Mouse (Mus musculus) forebrain, embryonic 16.5 days (tissue): Measurements from ENCODE around the gene Dpp7. TPM values are rescaled to one million over a fixed set of nuclear protein-coding genes. Genes with fewer than 3 reads are reported as not detected.

Experiments
- ATAC-seq: fragments of 200-750 bp; cut with Nextera tagmentation; 2 replicates; pipeline ENCODE4 v1.8.0; 2017; ENCODE audit warnings: mild to moderate bottlenecking, moderate library complexity
- H3K27ac ChIP-seq: fragments of 300-500 bp; sonication (generic); 2 replicates; pipeline ENCODE4 v1.5.1; 2014; ENCODE audit warnings: low read length, control low read depth
- H3K27me3 ChIP-seq: fragments of 300-500 bp; sonication (generic); replicated peaks from 2 replicates; pipeline ENCODE4 v1.6.1; 2014; ENCODE audit warnings: low read length; ENCODE audit not compliant: control insufficient read depth, insufficient read depth
- H3K36me3 ChIP-seq: fragments of 300-500 bp; sonication (generic); 2 replicates; pipeline ENCODE4 v1.6.1; 2014; ENCODE audit not compliant: control insufficient read depth, insufficient read depth
- H3K4me1 ChIP-seq: fragments of 300-500 bp; sonication (generic); replicated peaks from 2 replicates; pipeline ENCODE4 v1.6.1; 2014; ENCODE audit warnings: low read length; ENCODE audit not compliant: control insufficient read depth, insufficient read depth
- H3K4me2 ChIP-seq: fragments of 300-500 bp; sonication (generic); 2 replicates; pipeline ENCODE4 v1.6.1; 2014; ENCODE audit warnings: mild to moderate bottlenecking, low read length, control low read depth
- H3K4me3 ChIP-seq: fragments of 300-500 bp; sonication (generic); replicated peaks from 2 replicates; pipeline ENCODE4 v1.5.1; 2014; ENCODE audit warnings: mild to moderate bottlenecking, low read length, control low read depth
- H3K9ac ChIP-seq: fragments of 300-500 bp; sonication (generic); replicated peaks from 2 replicates; pipeline ENCODE4 v1.6.1; 2014; ENCODE audit warnings: low read depth, low read length, control low read depth
- H3K9me3 ChIP-seq: fragments of 300-500 bp; sonication (generic); 2 replicates; pipeline ENCODE4 v1.6.1; 2016; ENCODE audit warnings: low read length; ENCODE audit not compliant: control insufficient read depth
- WGBS: fragments of 180-500 bp; shearing (Covaris S2); extraction: QIAGEN DNeasy Blood & Tissue Kit; methylation state at CpG from one replicate; pipeline ENCODE4 v1.1.7; 2014; 5-methylcytosine and 5-hydroxymethylcytosine counted together
- polyA plus RNA-seq: library from polyadenylated mRNA; unstranded; fragments of >200 nt; fragmentation: Nextera tagmentation; extraction: Ambion mirVana; gene quantifications from 2 replicates; pipeline ENCODE4 v1.2.1, GENCODE M21; 2015

Dpp7 gene
- polyA plus RNA-seq, 1 experiment from 2014 or later: 26.9 TPM

DNA sequence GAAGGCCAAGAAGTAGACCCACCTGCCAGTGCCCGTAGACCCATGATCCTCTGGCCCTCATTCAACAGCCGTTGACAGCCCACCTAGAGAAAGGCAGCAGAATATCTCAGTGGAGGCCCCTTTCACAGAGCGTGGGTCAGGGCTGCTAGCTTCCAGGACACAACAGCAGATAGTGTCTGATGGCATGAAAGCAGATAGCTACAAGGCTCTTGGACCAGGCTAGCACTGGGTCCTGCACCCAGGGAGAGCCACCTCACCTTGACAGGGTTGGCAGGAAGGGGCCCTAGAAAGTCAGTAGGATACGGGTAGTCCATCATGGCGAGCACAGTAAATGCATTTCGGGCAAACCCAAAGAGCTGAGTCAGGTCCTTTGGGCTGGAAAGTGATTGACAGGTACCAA lies 1.9 kb downstream of the Dpp7 start:
- ATAC-seq: no peak
- H3K9me3 ChIP-seq: no peaks in the 10 kb centered on the region
- no peaks in the 10 kb centered on the region for H3K27me3 ChIP-seq
- H3K4me2 ChIP-seq: no peak overlapping the region
- peaks cover 19% of the 10 kb centered on the region for H3K4me1 ChIP-seq
- peaks cover 16% of the 10 kb centered on the region for H3K36me3 ChIP-seq
- H3K9ac ChIP-seq: no peak overlapping the region
- 89% methylated on average over 6 of the region's 6 CpGs for WGBS
- H3K27ac ChIP-seq: no peak overlapping the region
- H3K4me3 ChIP-seq: no peak overlapping the region

DNA sequence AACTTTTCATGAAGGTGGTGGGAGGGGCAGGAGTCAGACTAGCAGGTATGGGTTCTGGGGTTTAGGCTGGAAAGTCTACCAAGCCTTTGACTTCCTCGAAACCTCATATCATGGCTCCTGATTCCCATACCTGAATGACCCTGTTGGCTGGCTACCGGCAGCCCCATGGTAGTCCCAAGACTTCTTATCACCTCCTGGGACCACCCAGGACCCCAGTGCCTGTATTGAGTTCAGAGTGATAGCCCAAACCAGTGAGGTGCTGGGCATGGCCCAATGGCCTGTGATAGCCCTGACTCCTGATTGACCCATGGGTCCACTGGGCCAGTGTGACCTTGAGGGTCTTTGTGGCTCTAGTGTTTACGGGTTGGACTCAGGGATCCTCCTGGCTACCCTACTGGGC lies 5.5 kb downstream of the Dpp7 start:
- no peak for ATAC-seq
- WGBS: 97% methylated on average over 3 of the region's 3 CpGs
- no peak overlapping the region for H3K4me2 ChIP-seq
- H3K4me3 ChIP-seq: no peak overlapping the region
- no peak overlapping the region for H3K9ac ChIP-seq
- H3K27ac ChIP-seq: no peak overlapping the region
- H3K36me3 ChIP-seq: peaks cover 36% of the 10 kb centered on the region
- peaks cover 6% of the 10 kb centered on the region for H3K4me1 ChIP-seq
- no peaks in the 10 kb centered on the region for H3K9me3 ChIP-seq
- H3K27me3 ChIP-seq: no peaks in the 10 kb centered on the region

DNA sequence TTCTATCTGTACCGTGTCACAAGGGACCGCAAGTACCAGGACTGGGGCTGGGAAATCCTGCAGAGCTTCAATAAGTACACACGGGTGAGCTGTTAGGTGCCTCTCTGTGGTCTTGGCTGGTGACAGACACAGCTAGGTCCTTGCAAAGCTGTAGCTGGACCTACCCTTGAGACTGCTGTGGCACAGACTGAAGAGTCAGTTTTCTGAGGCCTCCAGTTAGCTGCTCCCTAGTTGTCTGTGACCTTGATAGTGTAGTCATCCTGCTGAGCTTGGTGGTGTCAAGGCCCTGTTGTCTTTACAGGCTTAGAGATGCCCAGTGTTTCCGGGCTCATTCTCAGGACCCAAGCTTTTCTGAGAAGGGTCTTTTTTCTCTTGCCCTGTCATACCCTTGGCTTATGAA lies 6.7 kb downstream of the Dpp7 start:
- ATAC-seq: no peak
- Histone ChIP-seq H3K4me3 (no peak overlapping the region), H3K9ac (no peak overlapping the region), H3K27me3 (no peaks in the 10 kb centered on the region), H3K36me3 (peaks cover 45% of the 10 kb centered on the region), H3K4me1 (no peaks in the 10 kb centered on the region), H3K9me3 (no peaks in the 10 kb centered on the region), H3K4me2 (no peak overlapping the region), H3K27ac (no peak overlapping the region)
- 91% methylated on average over 4 of the region's 4 CpGs for WGBS

DNA sequence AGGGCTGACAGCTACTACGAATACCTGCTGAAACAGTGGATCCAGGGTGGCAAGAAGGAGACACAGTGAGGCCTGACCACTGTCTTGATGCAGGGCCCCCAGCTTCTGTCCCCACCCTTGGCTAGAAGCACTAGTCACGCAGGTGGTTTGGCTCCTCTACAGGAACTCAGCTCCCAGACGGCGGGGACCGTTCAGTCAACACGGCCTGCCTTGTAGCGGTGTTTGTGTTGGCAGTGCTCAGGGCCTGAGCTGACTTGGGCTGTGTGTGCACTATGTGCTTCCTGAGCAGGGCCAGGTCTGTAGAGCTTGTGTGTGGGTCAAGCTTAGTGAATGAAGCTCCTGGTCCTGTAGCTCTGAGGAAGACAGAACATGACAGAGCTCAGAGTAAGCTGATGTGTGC lies 8.0 kb downstream of the Dpp7 start:
- H3K36me3 ChIP-seq: peaks cover 58% of the 10 kb centered on the region
- no peaks in the 10 kb centered on the region for H3K27me3 ChIP-seq
- no peak overlapping the region for H3K4me2 ChIP-seq
- ATAC-seq: no peak
- no peak overlapping the region for H3K4me3 ChIP-seq
- H3K9me3 ChIP-seq: no peaks in the 10 kb centered on the region
- H3K9ac ChIP-seq: no peak overlapping the region
- H3K27ac ChIP-seq: no peak overlapping the region
- WGBS: 93% methylated on average over 7 of the region's 7 CpGs
- H3K4me1 ChIP-seq: no peaks in the 10 kb centered on the region

DNA sequence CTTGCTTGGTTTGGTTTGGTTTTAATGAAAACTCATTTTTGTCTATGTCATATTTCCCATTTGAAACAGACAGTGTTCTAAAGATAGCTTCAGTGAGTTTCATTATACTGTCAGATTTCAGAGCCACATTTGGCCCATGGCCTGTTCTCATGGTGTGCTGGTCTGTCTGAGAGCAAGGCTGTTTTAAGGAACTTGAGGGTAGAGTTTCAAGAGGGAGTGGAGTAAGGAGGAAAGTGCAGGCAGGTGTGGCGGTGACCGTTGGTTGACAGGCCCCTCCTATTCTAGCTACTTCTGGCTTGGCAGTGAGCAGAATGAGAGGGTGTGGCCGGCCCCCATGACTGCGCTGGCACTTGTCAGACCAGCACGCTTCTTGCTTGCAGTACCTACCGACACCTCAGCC lies 17.9 kb downstream of the Dpp7 start:
- H3K9me3 ChIP-seq: no peaks in the 10 kb centered on the region
- peaks cover 41% of the 10 kb centered on the region for H3K36me3 ChIP-seq
- no peak overlapping the region for H3K9ac ChIP-seq
- 93% methylated on average over 6 of the region's 6 CpGs for WGBS
- no peak overlapping the region for H3K27ac ChIP-seq
- H3K4me1 ChIP-seq: peaks cover 10% of the 10 kb centered on the region
- H3K27me3 ChIP-seq: no peaks in the 10 kb centered on the region
- ATAC-seq: no peak
- no peak overlapping the region for H3K4me3 ChIP-seq
- no peak overlapping the region for H3K4me2 ChIP-seq

DNA sequence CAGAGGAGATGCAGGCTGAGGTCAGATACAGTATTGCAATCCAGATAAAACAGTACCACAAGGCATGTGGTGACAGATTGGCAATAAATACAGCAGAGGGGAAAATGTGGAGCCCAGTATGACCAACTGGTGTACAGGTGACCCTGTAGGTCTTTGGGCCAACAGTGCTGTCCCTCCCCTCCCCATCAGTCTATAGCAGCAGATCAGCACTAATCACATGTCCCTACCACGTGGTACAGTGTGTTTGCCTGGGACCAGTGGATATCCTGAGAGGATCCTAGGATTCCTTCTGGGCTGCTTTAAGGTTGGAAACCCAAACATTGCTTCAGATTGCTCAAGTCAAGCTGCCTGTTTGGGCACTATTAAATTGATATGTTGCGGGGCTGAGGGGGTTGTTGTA lies 22.6 kb downstream of the Dpp7 start:
- no peaks in the 10 kb centered on the region for H3K27me3 ChIP-seq
- WGBS: 83% methylated on average over 2 of the region's 2 CpGs

DNA sequence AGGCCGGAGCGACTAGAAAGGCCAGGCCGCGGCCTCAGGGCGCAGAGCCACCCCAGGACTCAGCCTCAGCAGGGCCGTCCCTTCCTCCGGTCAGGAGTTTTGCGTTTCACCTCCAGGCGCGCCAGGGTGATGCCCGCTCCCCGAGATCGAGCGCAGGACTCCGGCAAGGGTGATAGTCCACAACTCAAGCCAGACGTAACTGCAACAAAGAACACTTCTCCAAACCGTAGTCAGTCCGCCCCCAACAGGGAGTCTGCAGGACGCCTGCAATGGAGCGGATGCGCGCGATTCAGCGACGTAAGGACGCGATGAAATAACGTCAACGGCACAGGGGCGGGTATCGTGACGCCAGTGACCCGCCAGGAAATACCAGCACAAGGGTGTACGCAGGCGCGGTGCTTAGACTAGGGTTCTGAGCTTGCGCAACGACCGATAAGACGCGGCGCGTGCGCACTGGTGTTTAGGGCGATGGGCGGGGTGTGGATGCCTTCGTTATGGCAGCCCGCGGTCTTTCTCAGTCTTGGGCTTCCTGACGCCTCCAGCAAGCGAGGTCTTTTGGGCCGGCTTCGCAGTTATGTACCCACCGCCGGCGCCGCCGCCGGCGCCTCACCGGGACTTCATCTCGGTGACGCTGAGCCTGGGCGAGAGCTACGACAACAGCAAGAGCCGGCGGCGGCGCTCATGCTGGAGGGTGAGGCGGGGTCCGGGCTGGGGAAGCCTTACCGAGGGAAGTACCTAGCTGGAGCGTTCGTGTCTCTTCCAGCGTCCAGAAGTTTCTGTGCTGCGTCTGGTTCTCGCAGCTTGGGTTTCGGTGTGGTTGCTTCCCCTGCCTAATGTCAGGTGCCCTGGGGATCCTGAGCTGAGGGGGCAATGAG lies 23.6 kb downstream of the Dpp7 start, which contains the start of gene Man1b1:
Gene Man1b1 (plus strand): TSS at position 53 of the 875 bp plus-strand sequence.
- Histone ChIP-seq H3K4me1 (peaks cover 21% of the 10 kb centered on the region), H3K27me3 (no peaks in the 10 kb centered on the region), H3K4me3 (peak within 1 kb of the TSS; percentile 81), H3K4me2 (peak within 1 kb of the TSS; percentile 94), H3K36me3 (peaks cover 14% of the 10 kb centered on the region), H3K9ac (peak within 1 kb of the TSS; percentile 90), H3K27ac (peak within 1 kb of the TSS; percentile 91), H3K9me3 (no peaks in the 10 kb centered on the region)
- WGBS: under 1% methylated on average over 78 of the region's 78 CpGs
- ATAC-seq: peak; percentile 99

More for the DNA sequence above, 22.6 kb downstream of the Dpp7 start:
- no peak for ATAC-seq
- Histone ChIP-seq H3K9ac (no peak overlapping the region; the same call in 1 of the 2 replicates), H3K9me3 (no peaks in the 10 kb centered on the region), H3K4me1 (peaks cover 21% of the 10 kb centered on the region), H3K36me3 (peaks cover 23% of the 10 kb centered on the region), H3K4me3 (peak overlapping the region; percentile 81), H3K4me2 (peak overlapping the region; percentile 94), H3K27ac (no peak overlapping the region)

DNA sequence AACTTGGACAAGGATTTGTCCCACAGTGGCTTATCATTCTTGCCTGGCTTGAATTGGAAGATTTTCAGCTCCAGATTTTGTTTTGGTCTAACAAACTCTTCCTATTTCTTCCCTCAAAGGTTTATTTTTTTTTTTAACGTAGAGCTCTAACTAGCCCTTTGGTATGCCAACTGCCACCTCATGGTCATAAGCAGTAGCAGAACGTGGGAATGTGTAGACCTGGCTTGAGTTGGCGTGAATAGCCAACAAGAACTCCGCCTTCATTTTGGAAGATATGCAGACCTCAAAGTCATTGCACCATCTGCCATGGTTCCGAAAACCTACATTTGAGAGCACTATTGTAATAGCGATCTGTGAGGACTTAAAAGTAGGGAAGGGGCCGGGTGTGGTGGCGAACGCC lies 24.7 kb downstream of the Dpp7 start:
- Histone ChIP-seq H3K36me3 (peaks cover 9% of the 10 kb centered on the region; the same call in 1 of the 2 replicates), H3K27me3 (no peaks in the 10 kb centered on the region), H3K9me3 (no peaks in the 10 kb centered on the region), H3K27ac (no peak overlapping the region), H3K9ac (peak overlapping the region; percentile 90; the same call in 1 of the 2 replicates), H3K4me2 (peak overlapping the region; percentile 76), H3K4me1 (peaks cover 21% of the 10 kb centered on the region), H3K4me3 (peak overlapping the region; percentile 81)
- WGBS: 58% methylated on average over 9 of the region's 9 CpGs
- no peak for ATAC-seq

DNA sequence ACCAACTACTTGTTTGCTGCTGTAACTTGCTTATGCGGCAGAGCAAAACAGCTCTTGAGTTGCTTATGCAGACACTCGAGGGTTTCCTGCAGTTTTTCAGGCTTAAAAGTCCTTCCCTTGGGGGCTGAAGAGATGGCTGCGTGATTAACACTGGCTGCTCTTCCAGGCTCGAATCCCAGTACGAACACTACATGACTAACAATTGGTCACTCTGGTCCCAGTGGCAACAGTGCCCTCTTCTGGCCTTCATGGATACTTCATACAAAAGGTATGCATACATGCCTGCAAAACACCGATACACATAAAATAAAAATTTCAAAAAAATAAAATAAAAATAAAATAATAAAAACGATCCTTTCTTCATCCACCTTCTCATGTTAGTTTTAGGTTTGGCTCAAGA lies 27.7 kb downstream of the Dpp7 start:
- 0 out of 2 replicates have a peak, but pooled peaks cover 2% of the 10 kb centered on the region for H3K27me3 ChIP-seq
- WGBS: 33% methylated on average over 7 of the region's 7 CpGs
- H3K4me3 ChIP-seq: no peak overlapping the region
- no peak overlapping the region for H3K9ac ChIP-seq
- peaks cover 13% of the 10 kb centered on the region for H3K4me1 ChIP-seq
- no peaks in the 10 kb centered on the region for H3K36me3 ChIP-seq
- no peaks in the 10 kb centered on the region for H3K9me3 ChIP-seq
- no peak overlapping the region for H3K27ac ChIP-seq
- H3K4me2 ChIP-seq: no peak overlapping the region
- no peak for ATAC-seq
